Mouse (Mus musculus): Measurements from ENCODE around the gene Fbxl8.

DNA sequence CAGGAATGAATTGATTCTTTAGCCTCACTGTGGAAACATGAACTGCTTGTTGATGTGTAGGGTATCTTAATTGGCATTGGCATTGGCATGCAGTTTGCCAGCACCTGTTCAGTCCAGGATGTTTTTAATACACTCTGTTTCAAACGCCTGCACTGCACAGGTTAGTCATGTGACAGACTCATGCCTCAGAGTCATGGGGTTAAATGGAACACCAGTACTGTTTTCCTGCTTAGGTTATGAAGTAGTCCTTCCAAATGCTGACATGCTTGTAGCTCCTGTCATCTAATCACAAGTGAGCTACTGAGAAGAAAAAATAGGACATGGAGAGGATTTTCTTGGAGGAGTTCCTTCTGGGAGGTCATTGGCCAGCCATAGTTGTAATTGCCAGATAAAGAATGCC, 29.2 kb upstream of the Fbxl8 start:
- TF ChIP-seq CTCF (IDR thresholded peaks at IDR 0.05; ENCODE audit: control insufficient read depth, insufficient read depth, insufficient replicate concordance, low read depth, low read length) (no peak), POLR2A (IDR thresholded peaks at IDR 0.05; ENCODE audit: control insufficient read depth, low read depth, low read length) (no peak)

Data from testis, adult 2 months (tissue).